Mouse (Mus musculus) small intestine, adult 2 months (tissue): Measurements from ENCODE around the gene Foxr1. TPM values are rescaled to one million over a fixed set of nuclear protein-coding genes. Genes with fewer than 3 reads are reported as not detected.
A peak's percentile ranks its signal among the peaks of the same experiment; 100 is the strongest.
"Not testable (repeated sequence)": the region's sequence is repeated elsewhere in the genome, so short reads cannot be mapped to it uniquely, and the experiment has no call there.

Source experiments
- H3K27ac ChIP-seq: fragments of 200-500 bp; 2 replicates; pipeline ENCODE4 v1.5.1; 2012; ENCODE audit warnings: low read depth, low read length, control low read depth, inconsistent platforms; ENCODE audit not compliant: insufficient read depth
- H3K27me3 ChIP-seq: fragments of 200-500 bp; 2 replicates; pipeline ENCODE4 v1.6.1; 2012; ENCODE audit warnings: mild to moderate bottlenecking, moderate library complexity, low read length, inconsistent platforms; ENCODE audit not compliant: control insufficient read depth, insufficient read depth
- H3K36me3 ChIP-seq: fragments of 200-500 bp; 2 replicates; pipeline ENCODE4 v1.6.1; 2012; ENCODE audit warnings: mild to moderate bottlenecking, low read length, control low read depth, inconsistent platforms; ENCODE audit not compliant: control insufficient read depth, insufficient read depth
- H3K4me1 ChIP-seq: fragments of 200-500 bp; 2 replicates; pipeline ENCODE4 v1.6.1; 2012; ENCODE audit warnings: low read length, inconsistent platforms, mixed read lengths; ENCODE audit not compliant: control insufficient read depth, insufficient read depth, insufficient read length
- H3K4me3 ChIP-seq: fragments of 200-500 bp; 2 replicates; pipeline ENCODE4 v1.5.1; 2012; ENCODE audit warnings: low read depth, mild to moderate bottlenecking, control low read depth, inconsistent platforms, low read length, moderate library complexity
- CTCF ChIP-seq: fragments of 200-500 bp; IDR thresholded peaks from 2 replicates; pipeline ENCODE4 v1.5.1; 2012; ENCODE audit warnings: low read depth, mild to moderate bottlenecking, control low read depth, inconsistent platforms, low read length, moderate library complexity, mixed read lengths; ENCODE audit not compliant: insufficient replicate concordance, insufficient read length; ENCODE audit errors: extremely low read depth
- POLR2A ChIP-seq: fragments of 200-500 bp; IDR thresholded peaks from 2 replicates; pipeline ENCODE4 v1.6.1; 2012; ENCODE audit warnings: low read depth, mild to moderate bottlenecking, control low read depth, inconsistent platforms, low read length, moderate library complexity
- WGBS: fragments of 180-500 bp; shearing (Covaris S2); methylation state at CpG from one replicate; pipeline ENCODE4 v1.1.7; 2018; 5-methylcytosine and 5-hydroxymethylcytosine counted together
- polyA plus RNA-seq: library from polyadenylated mRNA; depleted of rRNA; stranded (reverse); fragments of >200 nt; gene quantifications from 2 replicates; pipeline ENCODE4 v1.2.3, GENCODE M21; 2012

Gene Foxr1
- polyA plus RNA-seq, 1 experiment = not detected

DNA sequence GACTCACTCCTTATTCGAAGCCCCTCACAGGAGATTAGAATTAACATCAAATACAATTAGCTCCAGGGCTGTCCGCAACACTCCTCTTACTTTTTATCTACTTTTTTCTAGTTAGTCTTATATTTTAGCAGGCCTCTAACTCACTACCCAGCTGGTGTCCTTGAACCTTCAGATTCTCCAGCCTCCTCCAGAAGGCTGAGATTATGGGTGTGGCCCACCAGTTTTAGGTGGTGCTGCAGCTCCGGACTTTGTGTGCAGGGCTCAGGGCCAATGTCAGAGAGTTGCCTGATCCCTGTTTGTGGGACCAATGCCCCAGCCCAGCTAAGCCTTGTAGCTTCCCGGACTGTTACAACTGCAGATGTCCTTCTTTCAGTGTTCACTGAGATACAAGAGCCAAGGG is 17.4 kb downstream of the Foxr1 start:
- 54% methylated on average over 4 of the region's 4 CpGs for WGBS
- TF ChIP-seq CTCF (no peak), POLR2A (no peak)
- H3K4me3 ChIP-seq = no peak overlapping the region
- H3K27me3 ChIP-seq = no peaks in the 10 kb centered on the region
- H3K4me1 ChIP-seq = no peaks in the 10 kb centered on the region
- H3K36me3 ChIP-seq = no peaks in the 10 kb centered on the region
- no peak overlapping the region for H3K27ac ChIP-seq

DNA sequence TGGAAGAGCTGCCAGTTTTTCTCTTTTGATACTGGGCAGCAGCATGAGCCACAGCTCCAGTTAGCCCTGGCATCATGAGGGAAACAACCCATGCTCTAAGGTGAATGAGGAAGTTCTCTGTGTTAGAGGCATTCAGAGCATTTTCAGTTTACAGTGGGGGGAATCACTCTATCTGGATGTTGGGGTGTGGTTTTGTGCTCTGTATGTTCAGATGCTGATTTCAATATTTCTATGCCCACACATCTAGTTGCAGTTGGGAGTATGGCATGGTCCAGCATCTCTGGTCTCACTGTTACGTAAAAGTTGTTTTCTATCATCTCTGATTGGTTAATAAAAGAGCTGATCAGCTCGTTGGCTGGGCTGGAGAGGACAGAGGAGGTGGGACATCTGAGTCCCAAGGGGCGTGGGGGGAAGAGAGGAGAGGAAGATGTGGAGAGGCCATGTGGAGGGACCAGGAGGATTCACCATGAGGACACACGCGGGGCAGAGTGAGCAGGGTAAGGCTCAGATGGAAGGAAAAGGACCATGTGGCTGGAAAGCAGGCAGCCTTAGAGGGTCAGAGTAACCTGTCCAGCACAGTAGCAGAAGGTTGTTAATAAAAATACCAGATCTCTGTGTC is 20.5 kb downstream of the Foxr1 start:
- Histone ChIP-seq H3K27me3 (no peaks in the 10 kb centered on the region), H3K36me3 (0 out of 2 replicates have a peak, but pooled peaks cover 2% of the 10 kb centered on the region), H3K4me3 (no peak overlapping the region), H3K4me1 (peaks cover 2% of the 10 kb centered on the region; the same call in 1 of the 2 replicates), H3K27ac (no peak overlapping the region)
- 66% methylated on average over 5 of the region's 5 CpGs for WGBS
- TF ChIP-seq POLR2A = no peak
- no peak for TF ChIP-seq CTCF

DNA sequence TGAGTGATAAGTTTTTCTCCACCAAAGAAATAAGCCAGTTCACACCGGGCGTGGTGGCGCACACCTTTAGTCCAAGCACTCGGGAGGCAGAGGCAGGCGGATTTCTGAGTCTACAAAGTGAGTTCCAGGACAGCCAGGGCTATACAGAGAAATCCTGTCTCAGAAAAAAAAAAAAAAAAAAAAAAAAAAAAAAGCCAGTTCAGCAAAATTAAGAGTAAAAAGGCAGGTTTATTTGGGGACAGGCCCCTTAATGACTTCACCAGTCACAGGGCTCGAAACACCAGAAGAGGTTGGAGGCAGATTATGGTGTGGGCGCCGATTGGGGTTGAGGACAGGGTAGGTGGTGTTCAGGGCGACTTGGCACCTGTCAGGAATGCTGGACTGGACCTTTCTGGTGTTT is 21.2 kb downstream of the Foxr1 start:
- not testable (repeated sequence) for H3K4me1 ChIP-seq, H3K27me3 ChIP-seq, H3K4me3 ChIP-seq, H3K36me3 ChIP-seq, H3K27ac ChIP-seq
- 92% methylated on average over 9 of the region's 9 CpGs for WGBS

DNA sequence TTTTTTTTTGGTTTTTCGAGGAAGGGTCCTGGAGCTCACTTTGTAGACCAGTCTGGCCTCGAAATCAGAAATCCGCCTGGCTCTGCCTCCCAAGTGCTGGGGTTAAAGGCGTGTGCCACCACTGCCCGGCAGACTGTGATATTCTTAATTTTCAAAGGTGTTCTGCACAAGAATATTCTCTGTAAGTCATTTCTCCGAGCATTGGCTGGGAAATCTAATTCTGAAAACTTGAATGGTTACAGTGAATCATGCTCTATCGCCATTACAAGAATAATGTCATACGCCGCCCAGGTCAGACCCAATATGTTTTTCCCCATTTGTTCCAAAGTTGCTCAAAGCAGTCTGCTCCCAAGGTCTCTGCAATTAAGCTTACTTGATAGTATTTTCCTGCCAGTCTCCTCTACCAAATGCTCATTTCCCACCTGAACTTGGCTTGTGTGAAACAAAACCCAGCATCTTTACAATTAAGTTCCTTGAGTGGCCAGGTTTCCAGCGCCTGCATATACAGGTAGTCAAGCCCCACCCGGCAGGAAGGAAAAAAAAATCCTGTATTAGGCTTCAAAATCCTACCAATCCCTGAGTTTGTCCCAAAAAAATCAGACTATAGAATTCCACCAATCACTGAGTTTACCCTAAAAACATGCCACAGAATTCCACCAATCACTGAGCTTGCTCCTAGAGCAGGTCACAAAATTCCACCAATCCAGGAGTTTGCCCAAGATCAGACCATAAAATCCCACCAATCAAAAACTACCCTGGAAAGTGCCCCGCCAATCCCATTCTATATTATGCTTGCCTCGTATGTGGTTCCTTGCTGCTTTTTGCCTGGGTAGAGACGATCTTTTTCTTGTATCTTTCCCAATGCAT is 22.2 kb downstream of the Foxr1 start, which contains the start of gene Ccdc84:
Gene Ccdc84 (minus strand): TSS at position 51 of the 867 bp plus-strand sequence.
- H3K4me3 ChIP-seq = peak within 1 kb of the TSS; percentile 87
- H3K27me3 ChIP-seq = no peaks in the 10 kb centered on the region
- no peak for TF ChIP-seq POLR2A
- TF ChIP-seq CTCF = no peak
- WGBS = 72% methylated on average over 14 of the region's 14 CpGs
- peaks cover 2% of the 10 kb centered on the region; the same call in 1 of the 2 replicates for H3K4me1 ChIP-seq
- peak within 1 kb of the TSS; percentile 35 for H3K27ac ChIP-seq
- 0 out of 2 replicates have a peak, but pooled peaks cover 8% of the 10 kb centered on the region for H3K36me3 ChIP-seq

DNA sequence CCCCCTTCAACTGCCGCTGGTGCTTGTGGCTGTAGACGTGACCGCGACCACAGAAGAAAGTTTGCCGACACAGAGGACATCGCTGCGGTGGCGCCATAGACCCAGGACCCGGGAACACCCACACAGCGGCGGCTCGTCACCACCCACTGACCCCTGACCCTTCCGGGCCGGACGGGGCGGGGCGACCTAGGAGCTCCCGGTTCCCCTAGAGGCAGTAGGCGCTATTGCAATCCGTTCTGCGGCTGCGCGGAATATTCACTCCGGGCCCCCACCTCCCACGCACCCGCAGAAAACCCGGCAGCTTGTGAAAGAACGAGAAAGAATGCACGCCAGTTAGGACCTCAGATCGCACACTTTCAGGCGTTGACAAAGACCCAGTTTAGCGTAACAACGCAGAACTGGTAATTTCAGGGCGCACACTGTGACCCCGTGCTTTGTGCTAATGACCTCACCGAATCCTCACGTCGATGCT is 23.0 kb downstream of the Foxr1 start:
- Histone ChIP-seq H3K27me3 (no peaks in the 10 kb centered on the region), H3K36me3 (peaks cover 12% of the 10 kb centered on the region), H3K4me1 (peaks cover 2% of the 10 kb centered on the region; the same call in 1 of the 2 replicates), H3K27ac (peak overlapping the region; percentile 35), H3K4me3 (peak overlapping the region; percentile 87)
- TF ChIP-seq POLR2A (peak; percentile 47; the same call in 1 of the 2 replicates), CTCF (peak; percentile 74)
- WGBS = under 1% methylated on average over 38 of the region's 38 CpGs

DNA sequence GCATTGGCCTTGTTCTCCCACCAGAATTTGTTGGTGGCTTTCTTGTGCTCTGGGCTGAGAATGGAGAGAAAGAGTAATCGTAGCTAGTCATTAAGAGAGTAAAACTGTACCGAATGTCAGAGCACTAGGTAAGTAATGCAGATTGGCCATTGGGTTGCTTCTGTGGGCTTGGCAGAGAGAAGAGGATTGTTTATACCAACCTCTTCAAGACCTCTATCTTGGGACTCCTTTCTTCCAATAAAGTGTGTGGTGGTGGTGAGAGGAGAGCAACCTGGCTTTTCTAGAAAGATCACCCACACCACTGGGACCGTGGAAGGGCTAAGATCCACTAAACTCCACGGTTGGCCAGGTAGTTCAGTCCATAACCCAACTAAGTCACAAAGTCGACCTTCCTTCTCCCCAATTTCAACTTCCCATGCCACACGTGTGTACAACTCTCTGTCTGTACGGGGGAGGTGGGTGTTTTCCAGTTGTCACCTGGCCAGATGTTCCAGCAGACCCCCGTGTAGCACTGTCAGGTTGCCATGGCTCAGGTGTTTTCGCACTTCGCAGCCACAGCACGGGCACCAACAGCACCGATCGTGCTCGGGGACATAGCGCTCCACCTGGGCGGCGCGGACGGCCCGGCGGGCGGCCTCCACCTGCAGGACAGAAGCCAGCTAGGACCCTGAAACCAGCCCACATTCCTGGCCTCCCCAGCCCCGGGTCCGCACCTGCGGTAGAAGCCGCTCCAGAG is 23.6 kb downstream of the Foxr1 start:
- 2% methylated on average over 26 of the region's 26 CpGs for WGBS
- Histone ChIP-seq H3K36me3 (peaks cover 18% of the 10 kb centered on the region), H3K27me3 (no peaks in the 10 kb centered on the region), H3K4me1 (peaks cover 2% of the 10 kb centered on the region; the same call in 1 of the 2 replicates), H3K27ac (peak overlapping the region; percentile 34), H3K4me3 (peak overlapping the region; percentile 87)
- no peak for TF ChIP-seq CTCF
- no peak for TF ChIP-seq POLR2A
